Mouse (Mus musculus): Measurements from ENCODE around the gene Plekhs1.

DNA sequence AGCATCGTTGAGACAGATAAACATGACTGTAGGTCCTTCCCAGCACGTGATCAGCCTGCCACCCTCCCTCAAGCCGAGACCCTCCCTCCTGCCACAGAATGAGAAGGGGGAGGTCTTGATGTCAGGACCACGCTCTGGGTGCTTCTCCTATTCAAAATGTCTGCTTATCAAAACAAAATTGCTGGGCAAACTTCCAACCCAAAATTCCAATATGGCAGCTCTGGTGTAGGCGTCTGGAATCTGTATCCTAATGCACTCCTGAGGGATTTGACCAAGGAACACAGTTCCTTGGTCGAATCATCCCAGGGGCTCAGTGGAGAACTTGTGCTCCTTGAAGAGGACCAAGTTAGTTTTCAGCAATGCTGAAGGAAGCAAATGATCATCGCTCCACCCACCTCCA, 25.5 kb downstream of the Plekhs1 start:
- no peak for TF ChIP-seq CTCF (IDR thresholded peaks at IDR 0.05; ENCODE audit: extremely low read depth, insufficient read depth, insufficient read length, insufficient replicate concordance)
- no peak for TF ChIP-seq POLR2A (IDR thresholded peaks at IDR 0.05; ENCODE audit: low read depth, low read length)
